Mouse (Mus musculus): ENCODE results near the gene Scaper. TPM values are rescaled to one million over a fixed set of nuclear protein-coding genes. Genes with fewer than 3 reads are reported as not detected.

Gene Scaper
- polyA plus RNA-seq, 1 experiment from 2014 or later: 8.7 TPM

Other genes with a start within 250 kb of the Scaper start
- gene 4930563M21Rik, start 72.4 kb upstream of the Scaper start, polyA plus RNA-seq (2016; fragmentation: Nextera tagmentation; extraction: Ambion mirVana): not detected in 2 replicates
- gene Rcn2, start 103.7 kb upstream of the Scaper start, polyA plus RNA-seq (2016; fragmentation: Nextera tagmentation; extraction: Ambion mirVana): 178 and 180 TPM in 2 replicates
- 0.60 and 0.81 TPM in 2 replicates for gene Pstpip1, start 151.8 kb upstream of the Scaper start, polyA plus RNA-seq (2016; fragmentation: Nextera tagmentation; extraction: Ambion mirVana)
- gene Tspan3, start 227.4 kb upstream of the Scaper start, polyA plus RNA-seq (2016; fragmentation: Nextera tagmentation; extraction: Ambion mirVana): 397 and 400 TPM in 2 replicates

Data from heart, embryonic 12.5 days (tissue).